In the genomic region with DNA sequence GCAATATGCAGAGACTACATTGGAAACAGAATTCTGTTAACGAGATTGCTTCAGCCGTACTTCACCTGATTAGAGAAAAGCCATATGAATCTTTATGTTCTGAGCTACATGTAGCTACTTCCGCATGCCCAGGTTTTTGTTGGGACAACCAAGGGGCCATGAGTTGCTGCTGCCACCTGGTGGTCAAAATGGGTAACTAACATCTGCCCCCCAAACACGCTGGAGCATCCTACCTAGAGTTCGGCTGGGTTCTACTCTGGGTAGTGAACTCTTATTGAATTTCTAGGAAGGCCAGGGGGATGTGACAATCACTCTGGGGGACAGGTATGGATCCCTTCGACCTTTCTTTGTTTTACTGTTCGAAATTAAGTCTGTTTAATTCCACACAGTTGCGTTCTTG, we compare ENCODE assay signal across 8 mouse cellular contexts. TPM values are rescaled to one million over a fixed set of nuclear protein-coding genes. Genes with fewer than 3 reads are reported as not detected.
DNase-seq lines count a peak whose midpoint lies in the region; ATAC-seq and TF ChIP-seq lines count a peak whose summit lies in the region.

No protein-coding gene starts in this region.

- no peaks in the 10 kb centered on the region for H3K27me3 ChIP-seq in kidney, embryonic 14.5 days (ENCODE audit: control insufficient read depth, insufficient read depth, low read length)
- no peaks in the 10 kb centered on the region for H3K27me3 ChIP-seq in limb, embryonic 13.5 days
- no peaks in the 10 kb centered on the region for H3K27me3 ChIP-seq in testis, adult 2 months (ENCODE audit: control insufficient read depth, insufficient read depth, low read length)

- peak; percentile 93; the same call in 1 of the 2 replicates for TF ChIP-seq CTCF in testis, adult 2 months (IDR thresholded peaks at IDR 0.05; ENCODE audit: control insufficient read depth, insufficient read depth, insufficient replicate concordance, low read depth, low read length)

- no peak overlapping the region for H3K9ac ChIP-seq in kidney, embryonic 14.5 days (ENCODE audit: low read depth, low read length)
- no peak overlapping the region for H3K9ac ChIP-seq in limb, embryonic 13.5 days

- no peaks in the 10 kb centered on the region; the same call in 1 of the 2 replicates for H3K9me3 ChIP-seq in kidney, embryonic 14.5 days (ENCODE audit: control insufficient read depth, low read length)
- H3K9me3 ChIP-seq in limb, embryonic 13.5 days = 0 out of 2 replicates have a peak, but pooled peaks cover 4% of the 10 kb centered on the region

- peak; percentile 68 for ATAC-seq in kidney, embryonic 14.5 days (ENCODE audit: low FRiP score, low TSS enrichment)
- peak; percentile 51; the same call in 1 of the 2 replicates for ATAC-seq in limb, embryonic 13.5 days (ENCODE audit: low FRiP score, low read depth)
- peak; percentile 81 for ATAC-seq in neutrophil, adult 5-6 weeks (ENCODE audit: extremely low read depth, insufficient number of reproducible peaks, low FRiP score, poor library complexity, severe bottlenecking)

- H3K27ac ChIP-seq in kidney, embryonic 14.5 days (ENCODE audit: low read depth, low read length) = no peak overlapping the region
- no peak overlapping the region for H3K27ac ChIP-seq in limb, embryonic 13.5 days
- H3K27ac ChIP-seq in testis, adult 2 months (ENCODE audit: control insufficient read depth, insufficient read depth, low read depth, low read length) = no peak overlapping the region

- H3K36me3 ChIP-seq in kidney, embryonic 14.5 days (ENCODE audit: control insufficient read depth, insufficient read depth, low read length) = no peaks in the 10 kb centered on the region
- H3K36me3 ChIP-seq in limb, embryonic 13.5 days = no peaks in the 10 kb centered on the region
- H3K36me3 ChIP-seq in testis, adult 2 months (ENCODE audit: control insufficient read depth, insufficient read depth, low read length) = no peaks in the 10 kb centered on the region

- peak; percentile 38 for DNase-seq in CD4-positive helper T cell, adult 2 months (ENCODE audit: low read depth, low spot score)
- DNase-seq in adrenal gland, adult 8-10 months = peak; percentile 50
- DNase-seq in embryo, embryonic 11 days = peak; percentile 84
- DNase-seq in gastrocnemius, postnatal 4 days (ENCODE audit: low spot score in 2 of 2) = peak; percentile 69 to 72

- no peak overlapping the region for H3K4me2 ChIP-seq in kidney, embryonic 14.5 days (replicated peaks; ENCODE audit: low read depth, low read length)
- H3K4me2 ChIP-seq in limb, embryonic 13.5 days (replicated peaks) = no peak overlapping the region

- TF ChIP-seq POLR2A in testis, adult 2 months (IDR thresholded peaks at IDR 0.05; ENCODE audit: control insufficient read depth, low read depth, low read length) = no peak

- no peaks in the 10 kb centered on the region for H3K4me1 ChIP-seq in kidney, embryonic 14.5 days (ENCODE audit: control insufficient read depth, insufficient read depth, low read length)
- no peaks in the 10 kb centered on the region for H3K4me1 ChIP-seq in limb, embryonic 13.5 days
- peaks cover 7% of the 10 kb centered on the region for H3K4me1 ChIP-seq in testis, adult 2 months (ENCODE audit: control insufficient read depth, insufficient read depth, low read length)

- WGBS in kidney, embryonic 14.5 days = 24% methylated on average over 8 of the region's 8 CpGs
- WGBS in limb, embryonic 13.5 days = 19% methylated on average over 8 of the region's 8 CpGs

- H3K4me3 ChIP-seq in kidney, embryonic 14.5 days (ENCODE audit: low read length) = no peak overlapping the region
- no peak overlapping the region for H3K4me3 ChIP-seq in limb, embryonic 13.5 days
- H3K4me3 ChIP-seq in testis, adult 2 months (ENCODE audit: control insufficient read depth, low read depth, low read length) = peak overlapping the region; percentile 58; the same call in 1 of the 2 replicates

RNA-seq across cellular contexts. Expression of a gene that starts 25.8 kb away (rescaled TPM):
- 10 to 100 TPM; 21.6 to 34.4 (median 28.8) TPM for total RNA-seq in adrenal gland, adult 8-10 months (2022)
- total RNA-seq in gastrocnemius, postnatal 4 days (2021) = 10 to 100 TPM; 19.5 to 20.2 TPM
- polyA plus RNA-seq in kidney, embryonic 14.5 days (2014; fragmentation: Nextera tagmentation; extraction: Ambion mirVana) = 14.5 and 18.5 TPM in 2 replicates
- 12.0 and 12.2 TPM in 2 replicates for polyA plus RNA-seq in limb, embryonic 13.5 days (2015; fragmentation: Nextera tagmentation; extraction: Ambion mirVana)
- 1.8 and 2.1 TPM in 2 replicates for total RNA-seq in neutrophil, adult 5-6 weeks (2017)
- 18.6 and 19.6 TPM in 2 replicates for polyA plus RNA-seq in testis, adult 2 months (2012; rRNA removed)
